Mouse (Mus musculus): ENCODE data around the gene Slc25a26. TPM values are rescaled to one million over a fixed set of nuclear protein-coding genes. Genes with fewer than 3 reads are reported as not detected.

Gene Slc25a26
- 8.1 and 8.5 TPM in 2 replicates for polyA plus RNA-seq (2015; fragmentation: Nextera tagmentation; extraction: Ambion mirVana)

DNA sequence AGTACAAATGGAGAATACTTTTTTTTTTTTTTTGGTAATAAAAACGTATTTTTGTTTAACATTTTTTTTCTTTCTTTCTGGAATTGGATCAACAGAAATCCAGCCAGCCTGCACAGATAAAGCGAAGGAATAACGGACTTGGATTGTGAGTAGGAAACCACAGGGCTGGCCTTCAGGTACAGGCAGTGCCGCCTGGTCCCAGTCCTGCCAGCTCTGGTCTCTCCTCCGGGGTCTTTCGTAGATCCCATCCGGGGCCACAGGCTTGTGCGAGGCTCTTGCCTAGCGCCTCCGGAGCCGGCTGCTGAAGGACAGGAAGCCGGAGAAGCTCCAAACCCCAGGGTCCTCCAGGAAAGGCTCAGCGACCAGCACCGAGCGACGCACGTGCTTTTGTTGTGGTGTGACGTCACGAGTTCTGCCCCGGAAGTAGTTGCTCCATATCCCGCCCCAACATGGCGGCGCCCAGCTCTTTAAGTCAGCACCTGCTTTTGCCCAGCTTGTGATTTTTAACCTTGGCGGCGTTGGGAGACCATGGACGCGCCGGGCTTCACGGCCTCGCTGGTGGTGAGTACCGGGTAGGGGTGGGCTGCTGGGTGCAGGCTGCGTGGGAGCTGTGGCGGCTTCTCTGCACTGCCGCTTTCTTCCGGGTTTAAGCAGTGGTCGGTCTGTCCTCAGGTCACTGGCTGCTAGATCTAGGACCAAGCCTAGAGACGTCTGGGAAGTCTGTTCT, at the start of gene Slc25a26:
TSS of gene Slc25a26 (plus strand) at position 435 of the 727 bp plus-strand sequence.
- Histone ChIP-seq H3K27ac (replicated peaks) (no peak within 1 kb of the TSS), H3K27me3 (no peaks in the 10 kb centered on the region; the same call in 1 of the 2 replicates), H3K4me3 (replicated peaks) (peak within 1 kb of the TSS; percentile 86), H3K4me2 (replicated peaks) (peak within 1 kb of the TSS; percentile 62), H3K9me3 (replicated peaks) (no peaks in the 10 kb centered on the region), H3K36me3 (no peaks in the 10 kb centered on the region), H3K9ac (peak within 1 kb of the TSS; percentile 54), H3K4me1 (peaks cover 13% of the 10 kb centered on the region)
- ATAC-seq (ENCODE audit: insufficient number of reproducible peaks, low FRiP score, low TSS enrichment, low read depth): peak; percentile 92
- 1% methylated on average over 37 of the region's 37 CpGs for WGBS

DNA sequence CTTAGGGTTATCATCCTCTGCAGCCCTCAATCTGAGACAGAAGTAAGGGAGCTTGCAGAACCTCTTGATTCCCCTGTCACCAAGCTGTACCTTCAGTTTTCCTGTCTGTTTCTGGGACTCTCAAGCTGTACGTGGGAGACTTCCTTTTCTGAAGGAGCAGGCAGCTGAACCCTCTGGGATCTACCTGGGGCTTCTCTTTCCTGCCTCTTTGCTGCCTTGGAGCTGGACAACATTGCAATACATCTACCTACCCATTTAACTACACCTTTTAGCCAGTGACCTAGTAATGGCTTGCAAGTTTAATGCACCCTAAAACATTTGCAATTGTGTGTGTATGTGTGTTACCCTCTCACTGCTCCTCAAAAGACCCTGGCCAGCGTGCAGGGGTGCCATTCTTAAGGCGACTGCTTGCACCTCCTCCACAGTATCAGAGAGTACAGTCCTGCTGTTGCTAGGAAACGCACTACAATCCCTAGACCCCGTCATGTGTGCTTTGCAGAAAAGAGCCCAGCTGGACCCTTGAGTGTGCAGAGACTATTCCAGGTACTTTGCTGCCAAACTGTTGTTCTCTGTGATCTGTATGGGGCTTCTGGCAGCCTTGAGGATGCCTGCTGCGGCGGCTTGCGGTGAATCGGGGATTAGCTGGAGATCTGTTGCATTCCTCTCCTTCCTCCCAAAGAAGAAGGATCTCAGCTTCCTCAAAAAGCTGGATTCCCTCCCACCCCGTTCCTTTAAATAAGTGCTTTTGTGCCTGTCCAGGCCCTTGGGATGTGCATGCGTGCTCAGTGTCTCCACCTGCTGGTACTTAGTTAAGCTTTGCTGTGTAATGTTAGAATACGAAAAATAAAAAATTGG, 35.9 kb upstream of the Slc25a26 start:
- WGBS: 15% methylated on average over 12 of the region's 12 CpGs
- peak overlapping the region; percentile 16; the same call in 1 of the 2 replicates for H3K4me3 ChIP-seq (replicated peaks)
- H3K4me1 ChIP-seq: peaks cover 6% of the 10 kb centered on the region
- H3K9ac ChIP-seq: no peak overlapping the region
- H3K36me3 ChIP-seq: no peaks in the 10 kb centered on the region
- ATAC-seq (ENCODE audit: insufficient number of reproducible peaks, low FRiP score, low TSS enrichment, low read depth): no peak
- no peak overlapping the region for H3K27ac ChIP-seq (replicated peaks)
- no peaks in the 10 kb centered on the region for H3K9me3 ChIP-seq (replicated peaks)
- H3K27me3 ChIP-seq: no peaks in the 10 kb centered on the region
- peak overlapping the region; percentile 48 for H3K4me2 ChIP-seq (replicated peaks)

DNA sequence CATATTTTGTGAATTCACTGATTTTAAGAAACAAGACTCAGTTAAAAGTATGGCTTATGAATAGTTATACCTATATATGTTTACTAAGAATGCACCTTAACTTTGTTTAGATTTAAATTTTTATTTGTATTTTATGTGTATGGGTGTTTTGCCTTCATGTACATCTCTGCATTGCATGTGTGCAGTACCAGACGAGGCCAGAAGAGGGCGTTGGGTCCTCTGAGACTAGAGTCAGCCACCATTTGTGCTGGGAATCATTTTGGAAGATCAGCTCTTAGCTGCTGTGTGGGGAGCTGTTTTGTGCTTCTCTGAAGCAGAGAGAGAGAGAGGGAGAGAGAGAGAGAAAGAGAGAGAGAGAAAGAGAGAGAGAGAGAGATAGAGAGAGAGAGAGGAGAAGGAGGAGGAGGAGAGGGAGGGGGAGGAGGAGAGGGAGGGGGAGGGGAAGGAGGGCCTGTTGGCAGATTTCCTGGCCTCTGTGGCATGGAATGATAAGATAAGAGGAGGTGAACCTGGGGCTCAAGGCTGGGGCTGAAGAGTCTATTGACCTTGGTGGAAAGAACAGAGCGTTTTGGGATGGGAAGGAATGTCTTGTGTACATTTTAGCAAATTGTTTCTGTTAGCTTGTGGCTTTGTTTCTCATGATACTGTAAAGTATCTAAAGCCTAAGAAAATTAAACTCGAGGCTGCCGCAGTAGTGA, 33.5 kb upstream of the Slc25a26 start:
- Histone ChIP-seq H3K4me1 (peaks cover 6% of the 10 kb centered on the region), H3K4me3 (replicated peaks) (no peak overlapping the region), H3K4me2 (replicated peaks) (no peak overlapping the region), H3K27me3 (no peaks in the 10 kb centered on the region), H3K27ac (replicated peaks) (no peak overlapping the region), H3K36me3 (no peaks in the 10 kb centered on the region), H3K9ac (no peak overlapping the region), H3K9me3 (replicated peaks) (no peaks in the 10 kb centered on the region)
- 44% methylated on average over 5 of the region's 5 CpGs for WGBS
- ATAC-seq (ENCODE audit: insufficient number of reproducible peaks, low FRiP score, low TSS enrichment, low read depth): no peak

DNA sequence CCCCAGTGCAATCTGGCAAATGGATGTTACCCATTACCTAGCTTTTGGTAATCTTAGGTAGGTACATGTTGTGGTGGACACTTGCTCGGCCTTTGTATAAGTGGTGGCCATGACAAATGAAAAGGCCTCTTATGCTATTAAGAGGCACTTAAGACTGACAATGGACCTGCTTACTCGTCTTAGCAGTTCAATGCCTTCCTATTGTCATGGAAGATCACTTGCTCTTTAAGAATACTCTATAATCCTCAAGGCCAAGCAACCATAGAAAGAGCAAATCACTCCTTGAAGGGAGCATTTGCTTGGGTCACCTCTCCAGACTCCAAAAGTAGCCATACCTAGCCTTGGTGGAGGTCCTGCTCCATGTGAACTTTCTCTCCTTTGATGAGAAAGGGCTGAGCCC, 7.4 kb upstream of the Slc25a26 start:
- Histone ChIP-seq H3K4me1 (no peaks in the 10 kb centered on the region), H3K9me3 (replicated peaks) (no peaks in the 10 kb centered on the region), H3K9ac (no peak overlapping the region), H3K4me2 (replicated peaks) (no peak overlapping the region), H3K27ac (replicated peaks) (no peak overlapping the region), H3K36me3 (no peaks in the 10 kb centered on the region), H3K4me3 (replicated peaks) (no peak overlapping the region), H3K27me3 (no peaks in the 10 kb centered on the region; the same call in 1 of the 2 replicates)
- no peak for ATAC-seq (ENCODE audit: insufficient number of reproducible peaks, low FRiP score, low TSS enrichment, low read depth)
- 63% methylated on average over 2 of the region's 2 CpGs for WGBS

DNA sequence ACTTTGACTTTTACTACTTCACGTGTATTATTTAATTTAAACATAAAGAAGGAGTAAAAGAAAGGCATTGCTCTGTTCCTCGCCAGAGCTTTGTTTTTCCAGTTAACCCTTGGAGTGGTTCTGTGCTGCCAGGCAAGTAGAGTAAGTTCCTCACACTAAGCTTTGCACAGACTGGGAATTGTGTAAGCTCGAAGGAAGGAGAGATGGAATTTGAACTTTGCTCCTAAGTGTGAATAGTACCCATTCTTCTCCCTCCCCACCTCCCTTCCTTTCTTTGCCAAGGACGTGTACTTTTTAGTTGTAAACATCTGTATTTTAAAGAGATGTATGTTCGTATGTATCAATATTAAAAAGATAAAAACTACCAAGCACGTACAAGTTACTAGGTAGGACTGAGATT, 3.8 kb downstream of the Slc25a26 start:
- Histone ChIP-seq H3K9me3 (replicated peaks) (no peaks in the 10 kb centered on the region), H3K4me1 (peaks cover 13% of the 10 kb centered on the region), H3K4me2 (replicated peaks) (no peak overlapping the region), H3K9ac (no peak overlapping the region), H3K36me3 (no peaks in the 10 kb centered on the region), H3K4me3 (replicated peaks) (no peak overlapping the region), H3K27ac (replicated peaks) (no peak overlapping the region), H3K27me3 (no peaks in the 10 kb centered on the region)
- no peak for ATAC-seq (ENCODE audit: insufficient number of reproducible peaks, low FRiP score, low TSS enrichment, low read depth)
- 37% methylated on average over 6 of the region's 6 CpGs for WGBS

DNA sequence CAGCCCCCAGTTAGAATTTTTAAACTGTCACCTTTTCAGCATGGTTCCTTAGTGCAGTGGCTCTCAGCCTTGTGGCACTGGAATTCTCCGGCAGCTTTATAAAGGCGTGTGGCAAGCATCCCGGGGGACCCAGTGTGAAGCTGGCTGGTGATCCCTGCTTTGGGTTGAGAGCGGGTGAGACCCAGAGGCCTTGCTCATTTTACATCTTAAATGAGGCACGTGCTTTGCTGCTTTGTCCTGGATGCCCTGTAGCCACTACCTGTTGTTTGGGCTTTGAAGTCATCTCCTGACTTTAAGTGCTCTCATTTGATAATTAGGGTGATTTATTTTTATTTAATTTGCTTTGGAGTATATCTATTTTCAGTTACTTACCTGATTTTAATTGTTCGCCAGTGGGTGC, 7.8 kb downstream of the Slc25a26 start:
- H3K9ac ChIP-seq: no peak overlapping the region
- no peaks in the 10 kb centered on the region for H3K9me3 ChIP-seq (replicated peaks)
- H3K4me1 ChIP-seq: no peaks in the 10 kb centered on the region
- no peak overlapping the region for H3K27ac ChIP-seq (replicated peaks)
- H3K36me3 ChIP-seq: no peaks in the 10 kb centered on the region
- H3K27me3 ChIP-seq: no peaks in the 10 kb centered on the region
- 72% methylated on average over 6 of the region's 6 CpGs for WGBS
- no peak for ATAC-seq (ENCODE audit: insufficient number of reproducible peaks, low FRiP score, low TSS enrichment, low read depth)
- H3K4me3 ChIP-seq (replicated peaks): no peak overlapping the region
- H3K4me2 ChIP-seq (replicated peaks): no peak overlapping the region

DNA sequence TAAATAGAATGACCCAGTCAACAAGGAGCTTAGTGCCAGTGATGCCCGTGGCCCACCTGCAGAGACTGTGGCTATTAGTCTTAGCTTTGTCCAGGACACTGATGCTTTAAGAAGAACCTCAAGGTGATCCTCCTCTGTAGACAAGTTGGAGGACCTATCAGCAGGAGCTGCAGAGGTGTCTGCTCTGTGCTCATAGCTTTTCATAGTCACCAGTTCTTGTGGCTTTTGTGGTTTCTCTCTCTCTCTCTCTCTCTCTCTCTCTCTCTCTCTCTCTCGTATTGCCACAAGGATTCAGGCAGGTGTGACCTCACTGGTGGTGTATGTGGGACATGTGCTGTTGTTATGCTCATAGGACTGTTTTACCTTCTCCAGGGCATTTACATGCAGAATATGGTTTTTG, 8.7 kb downstream of the Slc25a26 start:
- H3K27me3 ChIP-seq: no peaks in the 10 kb centered on the region
- H3K4me1 ChIP-seq: no peaks in the 10 kb centered on the region
- no peaks in the 10 kb centered on the region for H3K36me3 ChIP-seq
- H3K4me2 ChIP-seq (replicated peaks): no peak overlapping the region
- H3K27ac ChIP-seq (replicated peaks): no peak overlapping the region
- ATAC-seq (ENCODE audit: insufficient number of reproducible peaks, low FRiP score, low TSS enrichment, low read depth): no peak
- 60% methylated on average over 2 of the region's 2 CpGs for WGBS
- no peak overlapping the region for H3K9ac ChIP-seq
- no peak overlapping the region for H3K4me3 ChIP-seq (replicated peaks)
- H3K9me3 ChIP-seq (replicated peaks): no peaks in the 10 kb centered on the region

DNA sequence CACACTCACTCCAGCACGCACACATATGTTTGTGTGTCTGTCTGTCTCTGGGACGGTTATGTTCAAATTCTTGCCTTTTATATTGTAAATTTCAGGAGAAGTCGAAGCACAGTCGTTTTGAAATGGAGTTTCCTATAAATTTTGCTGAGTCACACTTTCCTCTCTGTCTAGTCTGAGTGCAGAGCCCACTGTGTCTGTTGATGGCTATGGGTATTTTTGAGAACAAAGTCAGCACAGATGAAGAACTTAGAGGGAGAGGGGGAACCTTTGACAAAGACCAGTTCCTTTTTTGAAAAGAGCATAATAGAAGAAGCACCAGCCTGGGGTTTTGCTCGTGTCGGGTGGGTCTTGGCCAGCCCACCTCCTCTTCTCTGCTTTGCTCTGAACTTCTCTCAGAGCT, 9.1 kb downstream of the Slc25a26 start:
- Histone ChIP-seq H3K9me3 (replicated peaks) (no peaks in the 10 kb centered on the region), H3K9ac (no peak overlapping the region), H3K27me3 (no peaks in the 10 kb centered on the region), H3K4me1 (no peaks in the 10 kb centered on the region), H3K27ac (replicated peaks) (no peak overlapping the region), H3K36me3 (no peaks in the 10 kb centered on the region), H3K4me2 (replicated peaks) (no peak overlapping the region), H3K4me3 (replicated peaks) (no peak overlapping the region)
- no peak for ATAC-seq (ENCODE audit: insufficient number of reproducible peaks, low FRiP score, low TSS enrichment, low read depth)
- 84% methylated on average over 6 of the region's 6 CpGs for WGBS

DNA sequence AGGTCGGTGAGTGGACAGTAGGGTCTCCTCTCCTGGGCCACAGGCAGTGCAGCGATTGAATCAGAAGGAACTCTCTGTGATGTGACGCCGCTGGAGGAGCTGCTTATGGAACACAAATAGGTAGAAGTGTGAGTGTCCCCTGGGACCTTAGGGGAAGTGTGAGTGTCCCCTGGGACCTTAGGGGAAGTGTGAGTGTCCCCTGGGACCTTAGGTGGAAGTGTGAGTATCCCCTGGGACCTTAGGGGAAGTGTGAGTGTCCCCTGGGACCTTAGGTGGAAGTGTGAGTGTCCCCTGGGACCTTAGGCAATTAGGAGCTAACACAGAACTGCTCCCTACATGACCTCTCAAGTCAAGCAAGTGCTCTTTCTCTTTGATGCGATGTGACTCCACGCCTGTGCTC, 18.0 kb downstream of the Slc25a26 start:
- no peak for ATAC-seq (ENCODE audit: insufficient number of reproducible peaks, low FRiP score, low TSS enrichment, low read depth)
- 88% methylated on average over 6 of the region's 6 CpGs for WGBS
- no peaks in the 10 kb centered on the region for H3K9me3 ChIP-seq (replicated peaks)

DNA sequence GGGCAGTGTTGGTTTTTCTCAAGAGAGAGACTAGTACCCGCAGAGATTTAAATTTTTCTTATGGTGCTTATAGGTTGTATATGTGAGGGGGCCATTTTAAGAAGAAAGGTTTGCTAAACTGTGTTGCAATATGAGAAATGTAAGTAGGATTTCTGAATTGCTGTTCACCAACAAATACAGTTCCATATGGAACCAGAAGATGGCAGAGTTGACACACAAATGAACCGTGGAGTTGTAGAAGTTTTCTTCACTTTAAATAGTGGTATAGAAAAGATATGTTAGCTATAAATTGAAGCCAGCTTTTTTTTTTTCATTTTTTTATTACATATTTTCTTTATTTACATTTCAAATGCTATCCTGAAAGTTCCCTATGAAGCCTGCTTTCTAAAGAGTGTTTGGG, 24.2 kb downstream of the Slc25a26 start:
- H3K27ac ChIP-seq (replicated peaks): no peak overlapping the region
- no peak for ATAC-seq (ENCODE audit: insufficient number of reproducible peaks, low FRiP score, low TSS enrichment, low read depth)
- no peaks in the 10 kb centered on the region for H3K27me3 ChIP-seq
- no peak overlapping the region for H3K4me2 ChIP-seq (replicated peaks)
- no peak overlapping the region for H3K4me3 ChIP-seq (replicated peaks)
- H3K36me3 ChIP-seq: no peaks in the 10 kb centered on the region
- no peak overlapping the region for H3K9ac ChIP-seq
- no peaks in the 10 kb centered on the region for H3K9me3 ChIP-seq (replicated peaks)
- 22% methylated on average over 2 of the region's 2 CpGs for WGBS
- peaks cover 3% of the 10 kb centered on the region; the same call in 1 of the 2 replicates for H3K4me1 ChIP-seq

More for the DNA sequence above, 18.0 kb downstream of the Slc25a26 start:
- Histone ChIP-seq H3K27me3 (no peaks in the 10 kb centered on the region), H3K27ac (replicated peaks) (no peak overlapping the region), H3K4me2 (replicated peaks) (no peak overlapping the region), H3K4me3 (replicated peaks) (no peak overlapping the region), H3K36me3 (no peaks in the 10 kb centered on the region), H3K9ac (no peak overlapping the region), H3K4me1 (no peaks in the 10 kb centered on the region)

DNA sequence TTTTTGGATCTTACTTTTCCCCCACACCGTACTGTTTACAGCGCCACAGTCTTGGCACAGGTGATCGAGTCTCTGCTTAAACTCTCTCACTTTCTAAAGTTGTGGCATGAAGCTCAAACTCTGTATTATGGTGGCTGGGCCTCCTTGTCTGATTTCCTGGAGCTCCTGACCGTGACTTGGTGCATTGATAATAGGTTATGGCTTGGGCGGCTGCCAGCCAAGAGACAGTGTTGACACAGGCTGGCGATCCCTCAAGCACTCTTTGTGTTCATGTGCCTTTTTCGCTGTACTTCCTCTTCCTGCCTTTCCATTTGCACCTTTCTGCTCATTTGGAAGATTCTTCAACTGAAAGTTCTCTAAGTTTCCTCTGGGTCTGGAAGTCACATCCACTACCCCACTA, 30.6 kb downstream of the Slc25a26 start:
- no peak overlapping the region for H3K4me3 ChIP-seq (replicated peaks)
- no peaks in the 10 kb centered on the region for H3K4me1 ChIP-seq
- H3K36me3 ChIP-seq: no peaks in the 10 kb centered on the region
- H3K27ac ChIP-seq (replicated peaks): no peak overlapping the region
- H3K9me3 ChIP-seq (replicated peaks): no peaks in the 10 kb centered on the region
- 68% methylated on average over 7 of the region's 7 CpGs for WGBS
- no peak overlapping the region for H3K4me2 ChIP-seq (replicated peaks)
- H3K9ac ChIP-seq: no peak overlapping the region
- ATAC-seq (ENCODE audit: insufficient number of reproducible peaks, low FRiP score, low TSS enrichment, low read depth): no peak
- H3K27me3 ChIP-seq: no peaks in the 10 kb centered on the region

Measured in embryonic facial prominence, embryonic 15.5 days (tissue).